In the genomic region with DNA sequence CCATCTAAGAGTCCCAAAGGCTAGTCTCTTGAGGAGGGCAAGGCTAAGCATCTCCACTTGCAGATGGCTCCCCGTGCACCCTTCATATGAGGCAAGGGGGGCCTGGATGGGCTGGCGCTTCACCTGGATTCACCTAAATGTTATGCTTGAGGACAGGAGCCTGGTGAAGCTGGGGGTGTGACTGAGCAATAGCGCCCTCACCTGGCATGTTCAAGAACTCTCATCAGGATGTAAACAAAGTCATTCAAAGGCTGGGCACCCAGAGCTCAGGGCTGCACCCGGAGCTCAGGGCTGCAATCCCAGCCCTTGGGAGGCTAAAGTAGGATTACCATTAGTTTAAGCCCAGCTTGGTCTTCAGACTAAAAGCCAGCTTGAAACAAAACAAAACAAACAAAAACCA, we compare ENCODE assay signal across 30 mouse cellular contexts. TPM values are rescaled to one million over a fixed set of nuclear protein-coding genes. Genes with fewer than 3 reads are reported as not detected.
DNase-seq lines count a peak whose midpoint lies in the region; ATAC-seq and TF ChIP-seq lines count a peak whose summit lies in the region.
"Had no signal": no experiment of that assay in that cellular context is flagged by ENCODE, and none has a peak within 500 bp of the region (broad histone marks: within the 10 kb centered on the region; RNA-seq: fewer than 3 reads in every experiment).

No protein-coding gene starts in this region.

- no peak for ATAC-seq in liver, embryonic 12.5 days
- ATAC-seq in stomach, postnatal 0 days (ENCODE audit: low FRiP score, low TSS enrichment) = no peak
- ATAC-seq: forebrain, embryonic 14.5 days; lung, postnatal 0 days had no signal

- no peaks in the 10 kb centered on the region for H3K27me3 ChIP-seq in liver, adult 2 months (ENCODE audit: control insufficient read depth, insufficient read depth, low read length)
- H3K27me3 ChIP-seq in liver, embryonic 12.5 days (replicated peaks) = no peaks in the 10 kb centered on the region
- H3K27me3 ChIP-seq in stomach, postnatal 0 days (ENCODE audit: control insufficient read depth, insufficient read depth, low read length) = no peaks in the 10 kb centered on the region
- H3K27me3 ChIP-seq: heart, embryonic 13.5 days; hindbrain, embryonic 15.5 days; limb, embryonic 13.5 days; liver, embryonic 13.5 days; megakaryocyte, embryonic 14.5 days; midbrain, embryonic 12.5 days; neural tube, embryonic 12.5 days had no signal

- H3K79me2 ChIP-seq in liver, adult 2 months (ENCODE audit: control insufficient read depth, insufficient read depth, low read length) = no peaks in the 10 kb centered on the region

- no peaks in the 10 kb centered on the region for H3K4me1 ChIP-seq in liver, adult 2 months (ENCODE audit: control insufficient read depth, insufficient read depth, low read length)
- H3K4me1 ChIP-seq in liver, embryonic 12.5 days = no peaks in the 10 kb centered on the region
- H3K4me1 ChIP-seq in olfactory bulb, adult 2 months (ENCODE audit: control insufficient read depth, insufficient read depth, low read length) = peaks cover 6% of the 10 kb centered on the region
- H3K4me1 ChIP-seq in stomach, postnatal 0 days (replicated peaks; ENCODE audit: control insufficient read depth, insufficient read depth) = no peaks in the 10 kb centered on the region
- H3K4me1 ChIP-seq: heart, embryonic 13.5 days; hindbrain, embryonic 15.5 days; limb, embryonic 13.5 days; liver, embryonic 13.5 days; megakaryocyte, embryonic 14.5 days; midbrain, embryonic 12.5 days; neural tube, embryonic 12.5 days had no signal

- peaks cover 13% of the 10 kb centered on the region for H3K9me3 ChIP-seq in liver, embryonic 12.5 days (replicated peaks)
- no peaks in the 10 kb centered on the region for H3K9me3 ChIP-seq in stomach, postnatal 0 days (ENCODE audit: control insufficient read depth, low read length)
- H3K9me3 ChIP-seq: hindbrain, embryonic 15.5 days had no signal

- H3K36me3 ChIP-seq in liver, adult 2 months (ENCODE audit: control insufficient read depth, insufficient read depth, low read length) = no peaks in the 10 kb centered on the region
- no peaks in the 10 kb centered on the region for H3K36me3 ChIP-seq in liver, embryonic 12.5 days
- H3K36me3 ChIP-seq in stomach, postnatal 0 days (ENCODE audit: control insufficient read depth, insufficient read depth, low read length) = no peaks in the 10 kb centered on the region
- H3K36me3 ChIP-seq: heart, embryonic 13.5 days; hindbrain, embryonic 15.5 days; limb, embryonic 13.5 days; liver, embryonic 13.5 days; midbrain, embryonic 12.5 days; neural tube, embryonic 12.5 days had no signal

- no peak for TF ChIP-seq EP300 in stomach, postnatal 0 days (optimal IDR thresholded peaks at IDR 0.05)

- no peak overlapping the region for H3K27ac ChIP-seq in liver, adult 2 months (replicated peaks; ENCODE audit: insufficient read depth, low read depth, low read length)
- no peak overlapping the region for H3K27ac ChIP-seq in liver, embryonic 12.5 days
- no peak overlapping the region for H3K27ac ChIP-seq in olfactory bulb, adult 2 months (ENCODE audit: insufficient read depth, low read depth, low read length)
- H3K27ac ChIP-seq in stomach, postnatal 0 days (replicated peaks) = no peak overlapping the region
- H3K27ac ChIP-seq: heart, embryonic 13.5 days; hindbrain, embryonic 15.5 days; limb, embryonic 13.5 days; liver, embryonic 13.5 days; midbrain, embryonic 12.5 days; neural tube, embryonic 12.5 days had no signal

- peak; percentile 6 for DNase-seq in embryo, embryonic 10.5 days (ENCODE audit: low spot score)
- DNase-seq in embryo, embryonic 11 days = no peak
- no peak for DNase-seq in liver, adult 2 months (ENCODE audit: extremely low read depth, low read depth, low spot score)
- peak; percentile 20 for DNase-seq in WW6 (ENCODE audit: low read depth, low spot score)
- no peak for DNase-seq in stomach, postnatal 0 days (ENCODE audit: low spot score)
- no peak for DNase-seq in adrenal gland, adult 8-10 months
- DNase-seq: adrenal gland, postnatal 36 days; cerebellum, adult 9-11 months; gastrocnemius, postnatal 10 days; heart, postnatal 10 days; kidney, adult 9 months; kidney, postnatal 10 days; liver, embryonic 13.5 days; lung, adult 18-20 months; lung, postnatal 4 days; right cerebral cortex, postnatal 4 days had no signal

- no peak overlapping the region for H3K4me2 ChIP-seq in liver, embryonic 12.5 days
- H3K4me2 ChIP-seq in stomach, postnatal 0 days (replicated peaks; ENCODE audit: low read depth) = no peak overlapping the region
- H3K4me2 ChIP-seq: heart, embryonic 13.5 days; hindbrain, embryonic 15.5 days; limb, embryonic 13.5 days; liver, embryonic 13.5 days; midbrain, embryonic 12.5 days; neural tube, embryonic 12.5 days had no signal

- no peak overlapping the region for H3K9ac ChIP-seq in liver, adult 2 months (ENCODE audit: low read depth, low read length)
- no peak overlapping the region for H3K9ac ChIP-seq in liver, embryonic 12.5 days
- no peak overlapping the region for H3K9ac ChIP-seq in stomach, postnatal 0 days (ENCODE audit: low read length)
- H3K9ac ChIP-seq: heart, embryonic 13.5 days; hindbrain, embryonic 15.5 days; limb, embryonic 13.5 days; liver, embryonic 13.5 days; midbrain, embryonic 12.5 days; neural tube, embryonic 12.5 days had no signal

- 59% methylated on average over 4 of the region's 4 CpGs for WGBS in liver, adult 2 months
- WGBS in liver, embryonic 12.5 days (ENCODE audit: insufficient replicate concordance) = 46% methylated on average over 4 of the region's 4 CpGs
- WGBS in olfactory bulb, adult 2 months = 59% methylated on average over 4 of the region's 4 CpGs
- WGBS in stomach, postnatal 0 days = 56% methylated on average over 4 of the region's 4 CpGs

- 0 out of 2 replicates have a peak, but pooled peaks have one; percentile 2 for TF ChIP-seq CTCF in liver, adult 2 months (IDR thresholded peaks at IDR 0.05; ENCODE audit: low read depth, low read length)
- 0 out of 2 replicates have a peak, but pooled peaks have one; percentile 10 for TF ChIP-seq CTCF in olfactory bulb, adult 2 months (IDR thresholded peaks at IDR 0.05; ENCODE audit: insufficient read depth, low read depth, low read length)
- no peak for TF ChIP-seq CTCF in stomach, postnatal 0 days (IDR thresholded peaks at IDR 0.05; ENCODE audit: low read depth)

- TF ChIP-seq POLR2A in liver, adult 2 months (IDR thresholded peaks at IDR 0.05; ENCODE audit: extremely low read depth, insufficient read depth, low read length) = no peak
- TF ChIP-seq POLR2A in olfactory bulb, adult 2 months (IDR thresholded peaks at IDR 0.05; ENCODE audit: insufficient read depth, low read depth, low read length) = no peak

- H3K4me3 ChIP-seq in liver, adult 2 months (ENCODE audit: insufficient read depth, low read depth, low read length) = no peak overlapping the region
- H3K4me3 ChIP-seq in liver, embryonic 12.5 days = no peak overlapping the region
- H3K4me3 ChIP-seq in olfactory bulb, adult 2 months (ENCODE audit: insufficient read depth, low read depth, low read length) = no peak overlapping the region
- H3K4me3 ChIP-seq in stomach, postnatal 0 days (ENCODE audit: low read depth, low read length) = no peak overlapping the region
- H3K4me3 ChIP-seq: heart, embryonic 13.5 days; hindbrain, embryonic 15.5 days; limb, embryonic 13.5 days; liver, embryonic 13.5 days; megakaryocyte, embryonic 14.5 days; midbrain, embryonic 12.5 days; myocyte; neural tube, embryonic 12.5 days had no signal

RNA-seq across cellular contexts. Expression of gene Rimbp2, which starts 11.1 kb away (rescaled TPM):
- not detected in 2 replicates for total RNA-seq in liver, adult 2 months (2014; rRNA removed)
- not detected in 2 replicates for polyA plus RNA-seq in liver, adult 2 months (2012; rRNA removed)
- not detected in 2 replicates for polyA plus RNA-seq in liver, embryonic 12.5 days (2016; fragmentation: Nextera tagmentation; extraction: Ambion mirVana)
- not detected in 2 replicates for polyA plus RNA-seq in olfactory bulb, adult 2 months (2012; ENCODE audit: insufficient read depth, insufficient read length, low replicate concordance, missing spikeins)
- 0.15 and 0.17 TPM in 2 replicates for polyA plus RNA-seq in stomach, postnatal 0 days (2015; fragmentation: Nextera tagmentation; extraction: Ambion mirVana)
- total RNA-seq in adrenal gland, adult 8-10 months (2022) = 10 to 100 TPM in 2 of 4 experiments, 1 to 10 TPM in 2; 5.3 to 12.5 (median 9.7) TPM
- total RNA-seq: common myeloid progenitor, adult 5-6 weeks; hematopoietic stem cell, adult 5-6 weeks had no signal
- polyA plus RNA-seq: liver, embryonic 13.5 days; lung, postnatal 0 days; myocyte; spleen, adult 2 months had no signal

RNA-seq across cellular contexts. Expression of gene Stx2, which starts 44.0 kb away (rescaled TPM):
- 9.4 and 9.7 TPM in 2 replicates for total RNA-seq in liver, adult 2 months (2014; rRNA removed)
- polyA plus RNA-seq in liver, adult 2 months (2012; rRNA removed) = 12.2 and 13.0 TPM in 2 replicates
- 95.8 and 106 TPM in 2 replicates for polyA plus RNA-seq in liver, embryonic 12.5 days (2016; fragmentation: Nextera tagmentation; extraction: Ambion mirVana)
- polyA plus RNA-seq in olfactory bulb, adult 2 months (2012; ENCODE audit: insufficient read depth, insufficient read length, low replicate concordance, missing spikeins) = not detected in 2 replicates
- 10.4 and 10.9 TPM in 2 replicates for polyA plus RNA-seq in stomach, postnatal 0 days (2015; fragmentation: Nextera tagmentation; extraction: Ambion mirVana)
- total RNA-seq in adrenal gland, adult 8-10 months (2022) = 10 to 100 TPM; 24.9 to 32.9 (median 26.9) TPM

RNA-seq across cellular contexts. Expression of gene Ran, which starts 55.5 kb away (rescaled TPM):
- 90.9 and 99.5 TPM in 2 replicates for total RNA-seq in liver, adult 2 months (2014; rRNA removed)
- 46.8 and 50.5 TPM in 2 replicates for polyA plus RNA-seq in liver, adult 2 months (2012; rRNA removed)
- polyA plus RNA-seq in liver, embryonic 12.5 days (2016; fragmentation: Nextera tagmentation; extraction: Ambion mirVana) = 682 and 694 TPM in 2 replicates
- not detected in 2 replicates for polyA plus RNA-seq in olfactory bulb, adult 2 months (2012; ENCODE audit: insufficient read depth, insufficient read length, low replicate concordance, missing spikeins)
- polyA plus RNA-seq in stomach, postnatal 0 days (2015; fragmentation: Nextera tagmentation; extraction: Ambion mirVana) = 226 and 257 TPM in 2 replicates
- total RNA-seq in adrenal gland, adult 8-10 months (2022) = 100 to 1,000 TPM; 137 to 213 (median 176) TPM

Comparison
In these comparisons a context has a peak if more than half of its experiments do, and no peak if none do; other contexts are left out.
1. DNase-seq: peak in embryo, embryonic 10.5 days (single experiment) and WW6 (single experiment); none in embryo, embryonic 11 days (single experiment), liver, adult 2 months (single experiment), stomach, postnatal 0 days (single experiment) and adrenal gland, adult 8-10 months (single experiment).
2. RNA of gene Rimbp2, which starts 11.1 kb away (polyA plus RNA-seq): not detected in olfactory bulb, adult 2 months; 0.15 to 0.17 TPM in stomach, postnatal 0 days, not detected in liver, adult 2 months and not detected in liver, embryonic 12.5 days; every median in the first group is over 10 times any median in the second.
3. RNA of gene Ran, which starts 55.5 kb away (polyA plus RNA-seq): 682 to 694 TPM in liver, embryonic 12.5 days, 226 to 257 TPM in stomach, postnatal 0 days and 46.8 to 50.5 TPM in liver, adult 2 months; not detected in olfactory bulb, adult 2 months; every median in the first group is over 10 times any median in the second.